8 mouse cellular contexts compared by ENCODE assay signal in the genomic region with DNA sequence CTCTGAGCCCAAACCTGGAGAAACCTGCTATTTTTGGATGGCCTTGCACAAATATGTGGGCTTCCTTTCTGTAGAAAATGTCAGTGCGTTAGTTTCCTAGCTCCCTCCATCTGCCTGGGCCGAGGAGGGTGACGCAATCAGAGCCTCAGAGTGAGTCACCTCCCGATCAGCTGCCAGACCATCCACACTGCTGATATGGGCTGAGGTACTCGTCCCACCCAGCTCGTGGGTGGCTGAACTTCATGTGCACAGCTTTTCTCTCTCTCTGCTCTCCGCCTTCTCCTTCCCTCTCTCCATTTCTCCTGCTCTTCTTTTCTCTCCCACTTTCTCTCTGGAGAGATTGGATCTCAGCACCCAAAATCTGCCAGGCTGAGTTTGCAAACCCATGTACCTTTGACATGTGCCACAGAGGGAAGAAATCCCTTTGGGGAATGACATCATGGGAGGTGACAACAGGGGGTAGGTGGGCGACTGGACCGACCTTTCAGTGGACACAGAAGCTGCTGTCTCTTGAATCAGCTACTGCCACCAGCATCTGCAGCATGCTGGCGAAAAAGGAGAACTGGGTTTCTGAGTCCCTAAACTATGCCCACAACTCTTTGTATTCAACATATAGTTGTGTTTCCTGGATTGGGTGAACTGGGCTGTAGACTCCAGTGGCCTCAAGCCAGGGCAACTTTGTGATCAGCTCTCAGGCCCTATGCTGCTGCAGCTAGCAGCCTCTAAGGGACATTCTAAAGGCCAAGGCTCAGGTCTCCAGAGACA. TPM values are rescaled to one million over a fixed set of nuclear protein-coding genes. Genes with fewer than 3 reads are reported as not detected.
A peak's percentile ranks its signal among the peaks of the same experiment; 100 is the strongest.
DNase-seq lines count a peak whose midpoint lies in the region; ATAC-seq and TF ChIP-seq lines count a peak whose summit lies in the region.

No protein-coding gene starts in this region.

- peak; percentile 84 for ATAC-seq in heart, postnatal 0 days (ENCODE audit: insufficient read depth, low read depth)
- peak; percentile 65; the same call in 1 of the 2 replicates for ATAC-seq in liver, postnatal 0 days
- ATAC-seq in megakaryocyte-erythroid progenitor cell, adult 5-6 weeks (replicated peaks; ENCODE audit: low FRiP score, low TSS enrichment, poor library complexity, severe bottlenecking) = no peak
- ATAC-seq in cerebellum, adult (ENCODE audit: insufficient number of reproducible peaks, low FRiP score, low TSS enrichment) = no peak

- TF ChIP-seq EP300 in heart, postnatal 0 days (IDR thresholded peaks at IDR 0.05; ENCODE audit: low read depth) = no peak
- TF ChIP-seq EP300 in liver, postnatal 0 days (IDR thresholded peaks at IDR 0.05; ENCODE audit: low read depth) = no peak

- DNase-seq in adrenal gland, adult (ENCODE audit: inconsistent age in 2 of 2, low spot score in 1 of 2) = peak; percentile 91 to 93
- DNase-seq in heart, postnatal 0 days (ENCODE audit: low spot score) = peak; percentile 88
- peak; percentile 70 for DNase-seq in liver, postnatal 0 days
- DNase-seq in right cerebral cortex, postnatal 36 days (ENCODE audit: low spot score in 2 of 2) = peak; percentile 86 to 91
- DNase-seq in cerebellum, postnatal 36 days = no peak

- peak overlapping the region; percentile 70 for H3K27ac ChIP-seq in embryonic fibroblast, embryonic 13.5 days (ENCODE audit: insufficient read depth, low read length)
- H3K27ac ChIP-seq in heart, postnatal 0 days (ENCODE audit: low read depth) = no peak overlapping the region
- no peak overlapping the region for H3K27ac ChIP-seq in liver, postnatal 0 days (ENCODE audit: low read depth)

- no peak for TF ChIP-seq CTCF in embryonic fibroblast, embryonic 13.5 days (IDR thresholded peaks at IDR 0.05; ENCODE audit: borderline replicate concordance, insufficient read depth, low read length)
- TF ChIP-seq CTCF in heart, postnatal 0 days (IDR thresholded peaks at IDR 0.05; ENCODE audit: low read depth) = no peak
- TF ChIP-seq CTCF in liver, postnatal 0 days (IDR thresholded peaks at IDR 0.05; ENCODE audit: low read depth) = no peak

- no peak overlapping the region for H3K4me2 ChIP-seq in heart, postnatal 0 days (ENCODE audit: low read depth, low read length)
- no peak overlapping the region for H3K4me2 ChIP-seq in liver, postnatal 0 days (ENCODE audit: low read depth, low read length)

- peaks cover 27% of the 10 kb centered on the region for H3K4me1 ChIP-seq in embryonic fibroblast, embryonic 13.5 days (ENCODE audit: control insufficient read depth, insufficient read depth, low read length)
- H3K4me1 ChIP-seq in heart, postnatal 0 days (ENCODE audit: control insufficient read depth, insufficient read depth) = peaks cover 24% of the 10 kb centered on the region
- peaks cover 8% of the 10 kb centered on the region for H3K4me1 ChIP-seq in liver, postnatal 0 days (ENCODE audit: insufficient read depth)

- no peak for TF ChIP-seq POLR2A in embryonic fibroblast, embryonic 13.5 days (IDR thresholded peaks at IDR 0.05; ENCODE audit: low read depth, low read length)

- no peak overlapping the region for H3K9ac ChIP-seq in heart, postnatal 0 days (replicated peaks; ENCODE audit: low read depth, low read length)
- no peak overlapping the region for H3K9ac ChIP-seq in liver, postnatal 0 days (replicated peaks)

- peaks cover 25% of the 10 kb centered on the region; the same call in 1 of the 2 replicates for H3K27me3 ChIP-seq in heart, postnatal 0 days (ENCODE audit: control insufficient read depth, insufficient read depth, low read length)
- H3K27me3 ChIP-seq in liver, postnatal 0 days (ENCODE audit: insufficient read depth, low read length) = no peaks in the 10 kb centered on the region

- no peaks in the 10 kb centered on the region for H3K9me3 ChIP-seq in heart, postnatal 0 days (replicated peaks; ENCODE audit: control insufficient read depth, low read length)
- no peaks in the 10 kb centered on the region for H3K9me3 ChIP-seq in liver, postnatal 0 days (ENCODE audit: low read length)

- 24% methylated on average over 10 of the region's 10 CpGs for WGBS in heart, postnatal 0 days
- WGBS in liver, postnatal 0 days (ENCODE audit: insufficient replicate concordance) = 22% methylated on average over 10 of the region's 10 CpGs

- no peaks in the 10 kb centered on the region for H3K36me3 ChIP-seq in heart, postnatal 0 days (replicated peaks; ENCODE audit: control insufficient read depth, insufficient read depth, low read length)
- H3K36me3 ChIP-seq in liver, postnatal 0 days (replicated peaks; ENCODE audit: insufficient read depth, low read length) = no peaks in the 10 kb centered on the region

- H3K4me3 ChIP-seq in embryonic fibroblast, embryonic 13.5 days (ENCODE audit: insufficient read depth, low read length) = no peak overlapping the region
- H3K4me3 ChIP-seq in heart, postnatal 0 days (ENCODE audit: low read depth, low read length) = no peak overlapping the region
- no peak overlapping the region for H3K4me3 ChIP-seq in liver, postnatal 0 days (ENCODE audit: low read depth, low read length)

RNA-seq across cellular contexts. Expression of a gene that starts 36.1 kb away (rescaled TPM):
- 49.5 and 52.4 TPM in 2 replicates for polyA plus RNA-seq in embryonic fibroblast, embryonic 13.5 days (2011; ENCODE audit: insufficient read length, low read depth, missing spikeins)
- total RNA-seq in heart, postnatal 0 days (2014; rRNA removed; ENCODE audit: low replicate concordance) = 25.9 and 30.2 TPM in 2 replicates
- 6.0 and 6.4 TPM in 2 replicates for polyA plus RNA-seq in heart, postnatal 0 days (2015; fragmentation: Nextera tagmentation; extraction: Ambion mirVana)
- polyA plus RNA-seq in liver, postnatal 0 days (2015; fragmentation: Nextera tagmentation; extraction: Ambion mirVana) = 1.9 and 2.1 TPM in 2 replicates
- 14.1 and 19.7 TPM in 2 replicates for total RNA-seq in megakaryocyte-erythroid progenitor cell, adult 5-6 weeks (2014; fragmentation: Nextera tagmentation)
- total RNA-seq in megakaryocyte-erythroid progenitor cell, adult 5-6 weeks (2017) = 11.9 and 15.9 TPM in 2 replicates

Comparison
In these comparisons a context has a peak if more than half of its experiments do, and no peak if none do; other contexts are left out.
1. DNase-seq: peak in adrenal gland, adult (2 of 2), heart, postnatal 0 days (single experiment), liver, postnatal 0 days (single experiment) and right cerebral cortex, postnatal 36 days (2 of 2); none in cerebellum, postnatal 36 days (0 of 2).
2. ATAC-seq: peak in heart, postnatal 0 days (single experiment) and liver, postnatal 0 days (single experiment); none in megakaryocyte-erythroid progenitor cell, adult 5-6 weeks (single experiment) and cerebellum, adult (single experiment).